Mouse (Mus musculus): ENCODE data around the gene Mier2.

The Mier2 gene

GRCm38 (mm10) chr10:79502830-79503644 is 52.0 kb downstream of the Mier2 start:
- in situ Hi-C loops (cut with MseI, MboI), result no loop called here

- in situ Hi-C loops (cut with MseI, MboI), result no loop called here
Measured at GRCm38 (mm10) chr10:79496701-79497288, 58.2 kb downstream of the Mier2 start.

GRCm38 (mm10) chr10:79495886-79496285 is 59.1 kb downstream of the Mier2 start:
- in situ Hi-C loops (cut with MseI, MboI), result no loop called here

Data from mouse trophoblast stem cell (cell line).